Mouse (Mus musculus): ENCODE measurements around the gene Rasgef1b. TPM values are rescaled to one million over a fixed set of nuclear protein-coding genes. Genes with fewer than 3 reads are reported as not detected.

The Rasgef1b gene
- polyA plus RNA-seq, 1 experiment from 2014 or later, result 83.7 TPM

GRCm38 (mm10) chr5:99477420-99477815 lies 251.4 kb downstream of the Rasgef1b start:
- H3K27ac ChIP-seq (ENCODE audit: low read depth, low read length), result no peak overlapping the region
- no peaks in the 10 kb centered on the region for H3K27me3 ChIP-seq (ENCODE audit: control insufficient read depth, insufficient read depth, low read length)
- H3K4me2 ChIP-seq (ENCODE audit: low read depth, low read length), result no peak overlapping the region
- no peak for ATAC-seq (ENCODE audit: low read depth)
- H3K9me3 ChIP-seq (ENCODE audit: control insufficient read depth, low read length), result no peaks in the 10 kb centered on the region
- H3K4me3 ChIP-seq (ENCODE audit: low read depth, low read length), result no peak overlapping the region
- no peak overlapping the region for H3K9ac ChIP-seq (replicated peaks; ENCODE audit: low read depth, low read length)
- 89% methylated on average over 9 of the region's 9 CpGs for WGBS
- no peaks in the 10 kb centered on the region for H3K36me3 ChIP-seq (ENCODE audit: control insufficient read depth, insufficient read depth, low read length)
- H3K4me1 ChIP-seq (ENCODE audit: control insufficient read depth, insufficient read depth, low read length), result peaks cover 8% of the 10 kb centered on the region

GRCm38 (mm10) chr5:99476640-99477419 lies 252.0 kb downstream of the Rasgef1b start:
- Histone ChIP-seq H3K27ac (ENCODE audit: low read depth, low read length) (no peak overlapping the region), H3K4me2 (ENCODE audit: low read depth, low read length) (no peak overlapping the region), H3K9me3 (ENCODE audit: control insufficient read depth, low read length) (no peaks in the 10 kb centered on the region), H3K4me1 (ENCODE audit: control insufficient read depth, insufficient read depth, low read length) (peaks cover 8% of the 10 kb centered on the region), H3K27me3 (ENCODE audit: control insufficient read depth, insufficient read depth, low read length) (no peaks in the 10 kb centered on the region), H3K9ac (replicated peaks; ENCODE audit: low read depth, low read length) (no peak overlapping the region), H3K4me3 (ENCODE audit: low read depth, low read length) (no peak overlapping the region), H3K36me3 (ENCODE audit: control insufficient read depth, insufficient read depth, low read length) (no peaks in the 10 kb centered on the region)
- 89% methylated on average over 6 of the region's 6 CpGs for WGBS
- no peak for ATAC-seq (ENCODE audit: low read depth)

- H3K36me3 ChIP-seq (ENCODE audit: control insufficient read depth, insufficient read depth, low read length), result no peaks in the 10 kb centered on the region
- WGBS, result 78% methylated on average over 5 of the region's 5 CpGs
- H3K4me1 ChIP-seq (ENCODE audit: control insufficient read depth, insufficient read depth, low read length), result no peaks in the 10 kb centered on the region
- H3K27me3 ChIP-seq (ENCODE audit: control insufficient read depth, insufficient read depth, low read length), result no peaks in the 10 kb centered on the region
- no peak overlapping the region for H3K27ac ChIP-seq (ENCODE audit: low read depth, low read length)
- no peak overlapping the region for H3K9ac ChIP-seq (replicated peaks; ENCODE audit: low read depth, low read length)
- H3K4me2 ChIP-seq (ENCODE audit: low read depth, low read length), result no peak overlapping the region
- H3K9me3 ChIP-seq (ENCODE audit: control insufficient read depth, low read length), result no peaks in the 10 kb centered on the region
- no peak for ATAC-seq (ENCODE audit: low read depth)
- no peak overlapping the region for H3K4me3 ChIP-seq (ENCODE audit: low read depth, low read length)
Observed at GRCm38 (mm10) chr5:99472607-99473335, 256.1 kb downstream of the Rasgef1b start.

GRCm38 (mm10) chr5:99471790-99472189 lies 257.1 kb downstream of the Rasgef1b start:
- Histone ChIP-seq H3K27ac (ENCODE audit: low read depth, low read length) (no peak overlapping the region), H3K9ac (replicated peaks; ENCODE audit: low read depth, low read length) (no peak overlapping the region), H3K4me1 (ENCODE audit: control insufficient read depth, insufficient read depth, low read length) (no peaks in the 10 kb centered on the region), H3K9me3 (ENCODE audit: control insufficient read depth, low read length) (no peaks in the 10 kb centered on the region), H3K27me3 (ENCODE audit: control insufficient read depth, insufficient read depth, low read length) (no peaks in the 10 kb centered on the region), H3K36me3 (ENCODE audit: control insufficient read depth, insufficient read depth, low read length) (no peaks in the 10 kb centered on the region), H3K4me2 (ENCODE audit: low read depth, low read length) (no peak overlapping the region), H3K4me3 (ENCODE audit: low read depth, low read length) (no peak overlapping the region)
- WGBS, result 77% methylated on average over 4 of the region's 4 CpGs
- ATAC-seq (ENCODE audit: low read depth), result no peak

GRCm38 (mm10) chr5:99470613-99471012 lies 258.3 kb downstream of the Rasgef1b start:
- Histone ChIP-seq H3K4me3 (ENCODE audit: low read depth, low read length) (no peak overlapping the region), H3K4me1 (ENCODE audit: control insufficient read depth, insufficient read depth, low read length) (no peaks in the 10 kb centered on the region), H3K27ac (ENCODE audit: low read depth, low read length) (no peak overlapping the region), H3K4me2 (ENCODE audit: low read depth, low read length) (no peak overlapping the region), H3K36me3 (ENCODE audit: control insufficient read depth, insufficient read depth, low read length) (no peaks in the 10 kb centered on the region), H3K27me3 (ENCODE audit: control insufficient read depth, insufficient read depth, low read length) (no peaks in the 10 kb centered on the region), H3K9ac (replicated peaks; ENCODE audit: low read depth, low read length) (no peak overlapping the region), H3K9me3 (ENCODE audit: control insufficient read depth, low read length) (no peaks in the 10 kb centered on the region)
- no peak for ATAC-seq (ENCODE audit: low read depth)

- 86% methylated on average over 6 of the region's 6 CpGs for WGBS
- no peak overlapping the region for H3K4me3 ChIP-seq (ENCODE audit: low read depth, low read length)
- no peaks in the 10 kb centered on the region for H3K36me3 ChIP-seq (ENCODE audit: control insufficient read depth, insufficient read depth, low read length)
- H3K27ac ChIP-seq (ENCODE audit: low read depth, low read length), result no peak overlapping the region
- no peaks in the 10 kb centered on the region for H3K9me3 ChIP-seq (ENCODE audit: control insufficient read depth, low read length)
- H3K4me1 ChIP-seq (ENCODE audit: control insufficient read depth, insufficient read depth, low read length), result no peaks in the 10 kb centered on the region
- no peak overlapping the region for H3K9ac ChIP-seq (replicated peaks; ENCODE audit: low read depth, low read length)
- no peaks in the 10 kb centered on the region for H3K27me3 ChIP-seq (ENCODE audit: control insufficient read depth, insufficient read depth, low read length)
- H3K4me2 ChIP-seq (ENCODE audit: low read depth, low read length), result no peak overlapping the region
- no peak for ATAC-seq (ENCODE audit: low read depth)
Observed at GRCm38 (mm10) chr5:99459007-99459406, 269.9 kb downstream of the Rasgef1b start.

GRCm38 (mm10) chr5:99457291-99457690 lies 271.6 kb downstream of the Rasgef1b start:
- Histone ChIP-seq H3K27ac (ENCODE audit: low read depth, low read length) (no peak overlapping the region), H3K4me2 (ENCODE audit: low read depth, low read length) (no peak overlapping the region), H3K9ac (replicated peaks; ENCODE audit: low read depth, low read length) (no peak overlapping the region), H3K36me3 (ENCODE audit: control insufficient read depth, insufficient read depth, low read length) (no peaks in the 10 kb centered on the region), H3K9me3 (ENCODE audit: control insufficient read depth, low read length) (no peaks in the 10 kb centered on the region), H3K4me1 (ENCODE audit: control insufficient read depth, insufficient read depth, low read length) (no peaks in the 10 kb centered on the region), H3K4me3 (ENCODE audit: low read depth, low read length) (no peak overlapping the region), H3K27me3 (ENCODE audit: control insufficient read depth, insufficient read depth, low read length) (no peaks in the 10 kb centered on the region)
- WGBS, result 91% methylated on average over 3 of the region's 3 CpGs
- no peak for ATAC-seq (ENCODE audit: low read depth)

- no peak overlapping the region for H3K27ac ChIP-seq (ENCODE audit: low read depth, low read length)
- no peak overlapping the region for H3K4me3 ChIP-seq (ENCODE audit: low read depth, low read length)
- no peaks in the 10 kb centered on the region for H3K36me3 ChIP-seq (ENCODE audit: control insufficient read depth, insufficient read depth, low read length)
- H3K4me2 ChIP-seq (ENCODE audit: low read depth, low read length), result no peak overlapping the region
- H3K4me1 ChIP-seq (ENCODE audit: control insufficient read depth, insufficient read depth, low read length), result no peaks in the 10 kb centered on the region
- no peaks in the 10 kb centered on the region for H3K27me3 ChIP-seq (ENCODE audit: control insufficient read depth, insufficient read depth, low read length)
- H3K9me3 ChIP-seq (ENCODE audit: control insufficient read depth, low read length), result no peaks in the 10 kb centered on the region
- 66% methylated on average over 2 of the region's 2 CpGs for WGBS
- H3K9ac ChIP-seq (replicated peaks; ENCODE audit: low read depth, low read length), result no peak overlapping the region
- no peak for ATAC-seq (ENCODE audit: low read depth)
Observed at GRCm38 (mm10) chr5:99451939-99452338, 276.9 kb downstream of the Rasgef1b start.

GRCm38 (mm10) chr5:99451416-99451815 lies 277.4 kb downstream of the Rasgef1b start:
- Histone ChIP-seq H3K4me3 (ENCODE audit: low read depth, low read length) (no peak overlapping the region), H3K4me2 (ENCODE audit: low read depth, low read length) (no peak overlapping the region), H3K27me3 (ENCODE audit: control insufficient read depth, insufficient read depth, low read length) (no peaks in the 10 kb centered on the region), H3K4me1 (ENCODE audit: control insufficient read depth, insufficient read depth, low read length) (no peaks in the 10 kb centered on the region), H3K27ac (ENCODE audit: low read depth, low read length) (no peak overlapping the region), H3K9ac (replicated peaks; ENCODE audit: low read depth, low read length) (no peak overlapping the region), H3K36me3 (ENCODE audit: control insufficient read depth, insufficient read depth, low read length) (no peaks in the 10 kb centered on the region), H3K9me3 (ENCODE audit: control insufficient read depth, low read length) (no peaks in the 10 kb centered on the region)
- 43% methylated on average over 5 of the region's 5 CpGs for WGBS
- no peak for ATAC-seq (ENCODE audit: low read depth)

All from neural tube, embryonic 14.5 days (tissue).